Mouse (Mus musculus) right cerebral cortex, adult 2 months (tissue): ENCODE results near the gene Gm20388.

Experiments
- DNase-seq, 2 experiments: peaks; one replicate each; pipeline ENCODE4 v3.0.0; 2021 to 2022; ENCODE audit warnings: low spot score in 2 of 2

Gm20388 gene

GRCm38 (mm10) chr8:122705901-122706561 lies 2795.4 kb downstream of the Gm20388 start:
- no peak for DNase-seq

DNA sequence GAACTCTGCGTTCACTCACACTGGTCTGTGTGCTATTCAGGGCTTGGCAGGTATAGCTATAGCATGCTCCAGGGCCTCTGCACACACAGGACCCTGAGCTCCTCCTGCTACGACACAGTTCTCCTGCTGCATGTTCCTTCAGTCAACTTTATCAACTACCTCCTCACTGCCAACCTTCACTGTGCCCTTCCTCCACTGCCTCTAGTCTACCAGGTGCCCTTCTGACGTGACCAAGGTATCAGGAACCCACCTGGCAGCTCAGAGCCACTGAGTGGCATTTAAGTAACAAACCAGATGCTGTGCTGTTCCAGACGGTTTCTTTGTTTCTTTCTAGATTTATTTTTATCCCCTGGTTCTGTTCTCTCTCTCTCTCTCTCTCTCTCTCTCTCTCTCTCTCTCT lies 2796.5 kb downstream of the Gm20388 start:
- DNase-seq: no peak

DNA sequence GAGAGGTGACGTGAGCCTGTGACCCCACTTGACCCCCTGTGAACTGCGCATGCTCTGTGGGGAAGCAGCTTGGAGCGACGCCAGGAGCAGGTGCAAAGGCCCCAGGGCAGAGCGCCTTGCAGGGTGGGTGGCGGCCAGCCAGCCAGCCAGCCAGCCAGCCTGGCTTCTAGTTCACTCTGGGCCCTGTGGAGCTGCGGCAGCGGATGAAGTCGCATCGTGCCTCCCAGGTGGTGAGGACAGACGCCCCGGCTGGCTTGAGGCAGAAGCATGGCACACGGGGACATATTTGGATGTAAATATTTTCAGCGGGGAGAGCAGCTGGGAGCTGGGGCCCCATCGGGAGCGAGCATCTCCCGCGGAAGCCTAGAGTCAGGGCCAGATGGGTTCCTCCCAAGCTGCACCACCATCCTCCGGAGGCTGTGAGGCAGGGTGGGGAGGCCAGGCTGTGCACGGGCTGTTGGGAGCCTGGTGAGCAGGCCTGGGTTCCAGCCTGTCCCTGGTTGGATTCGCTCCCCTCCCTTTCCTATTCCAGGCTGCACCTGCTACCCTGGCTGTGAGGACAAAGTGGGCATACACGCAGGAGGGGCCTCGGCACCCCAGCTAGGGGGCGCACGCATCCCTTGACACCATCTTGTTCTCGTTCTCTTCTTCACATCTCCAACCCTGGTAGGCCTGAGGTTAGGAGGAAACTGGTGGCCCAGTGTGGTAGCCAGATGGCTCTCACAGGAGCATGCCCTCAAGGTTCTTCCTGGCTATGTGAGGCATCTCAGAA lies 2798.9 kb downstream of the Gm20388 start:
- peak in 1 of 2 experiments; percentile 22 for DNase-seq

DNA sequence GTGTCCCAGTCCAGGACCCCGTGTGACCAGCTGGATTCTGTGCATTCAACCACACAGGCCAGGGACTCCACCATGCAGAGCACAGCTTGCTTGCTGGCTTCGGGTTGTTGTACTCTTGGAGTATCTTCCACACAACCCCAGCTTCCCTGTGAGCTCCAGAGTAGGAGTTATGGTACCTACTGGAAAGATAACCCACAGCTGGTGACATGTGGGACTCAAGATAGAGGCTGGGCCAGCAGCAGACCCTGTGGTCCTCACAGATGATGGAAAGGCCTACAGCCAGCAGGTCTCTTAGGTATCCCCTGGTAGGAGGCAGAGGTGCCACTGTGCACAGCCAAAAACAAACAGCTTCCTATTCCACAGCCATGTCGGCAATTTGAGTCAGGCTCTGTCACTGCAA lies 2800.8 kb downstream of the Gm20388 start:
- no peak for DNase-seq

DNA sequence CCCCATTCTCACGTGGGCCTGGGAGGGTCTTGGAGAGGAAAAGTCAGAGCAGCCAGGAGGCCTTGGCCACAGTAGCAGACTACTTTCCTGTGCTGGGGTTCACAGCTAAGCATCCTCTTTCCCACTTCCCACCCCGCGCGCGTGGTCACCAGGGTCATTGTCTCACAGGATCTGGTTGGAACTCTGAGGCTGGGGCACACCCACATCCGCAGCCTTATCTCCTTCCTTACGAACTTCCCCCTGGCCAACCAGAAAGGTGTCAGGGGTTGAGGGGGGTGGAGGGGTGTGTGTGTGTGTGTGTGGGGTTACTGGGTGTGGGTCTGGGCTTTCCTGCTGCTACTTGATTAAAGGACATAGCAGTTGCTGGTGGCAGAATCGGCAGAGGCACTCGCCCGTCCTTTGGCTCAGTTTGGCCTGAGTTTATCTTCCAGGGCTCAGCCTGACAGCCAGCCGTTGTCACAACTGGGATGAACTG lies 2801.3 kb downstream of the Gm20388 start:
- DNase-seq: no peak

GRCm38 (mm10) chr8:122712411-122713156 lies 2801.9 kb downstream of the Gm20388 start:
- DNase-seq: peak in 1 of 2 experiments; percentile 24

- no peak for DNase-seq
Measured at GRCm38 (mm10) chr8:122713157-122713518, 2802.5 kb downstream of the Gm20388 start.

GRCm38 (mm10) chr8:122716566-122716965 lies 2805.9 kb downstream of the Gm20388 start:
- no peak for DNase-seq

DNA sequence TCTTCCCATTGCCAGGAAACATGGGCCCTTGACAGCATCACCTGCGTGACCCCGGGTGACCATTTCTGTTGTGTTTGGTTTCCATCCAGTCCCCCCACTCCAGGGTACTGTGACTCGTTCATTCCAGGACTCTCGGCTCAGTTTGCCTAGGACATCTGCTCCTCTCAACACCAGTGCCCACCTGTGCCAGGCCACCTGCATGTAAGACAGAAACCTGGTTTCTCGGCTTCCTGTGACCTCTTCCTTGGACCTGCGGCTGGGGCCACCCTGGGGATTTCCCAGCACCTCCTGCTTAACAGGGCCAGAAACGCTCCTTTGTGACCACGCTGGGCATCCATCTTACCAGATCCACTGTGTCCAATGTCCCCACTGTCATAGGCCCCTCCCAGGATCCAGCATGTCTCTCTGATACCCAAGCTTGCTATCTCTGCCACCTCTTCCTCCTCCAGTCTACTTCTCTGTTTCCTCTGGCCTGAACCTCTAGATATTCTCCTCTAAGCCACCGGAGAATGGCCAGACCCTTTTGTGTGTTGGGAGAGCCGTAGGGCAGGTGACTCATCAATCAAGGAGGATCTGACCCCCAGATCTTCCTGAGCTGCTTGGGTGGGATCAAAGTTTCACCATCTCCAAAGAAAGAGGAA lies 2807.3 kb downstream of the Gm20388 start:
- no peak for DNase-seq

- no peak for DNase-seq
Measured at GRCm38 (mm10) chr8:122718711-122719499, 2808.3 kb downstream of the Gm20388 start.

DNA sequence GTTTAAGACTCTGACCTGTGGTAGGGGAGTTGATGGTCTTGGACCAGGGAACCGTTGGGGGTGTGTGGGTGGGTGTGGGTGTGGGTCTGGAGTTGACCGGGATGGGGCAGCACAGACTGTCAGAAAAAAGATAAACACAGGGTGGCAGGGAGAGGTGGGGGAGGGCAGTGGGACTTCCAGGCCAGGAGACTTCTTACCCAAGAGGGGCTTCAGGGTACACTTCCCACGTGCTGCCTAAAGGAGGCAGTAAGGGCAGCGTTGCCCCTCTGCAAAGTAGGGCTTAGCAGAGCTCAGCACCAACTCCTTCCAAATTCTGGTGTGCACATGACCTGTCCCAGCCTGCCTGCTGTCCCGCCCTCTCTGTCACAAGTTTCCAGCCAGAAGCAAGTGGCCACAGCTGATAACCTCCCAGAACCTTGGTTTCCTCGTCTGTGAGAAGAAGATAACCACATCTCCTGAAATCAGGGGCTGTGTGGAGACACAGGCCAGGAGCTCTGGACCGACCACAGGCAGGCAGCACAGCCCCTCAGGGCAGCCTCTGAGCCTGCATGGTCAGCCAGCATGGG lies 2808.9 kb downstream of the Gm20388 start:
- DNase-seq: no peak

- DNase-seq: peak; percentile 33 to 42
Measured at GRCm38 (mm10) chr8:122720070-122720729, 2809.6 kb downstream of the Gm20388 start.

DNA sequence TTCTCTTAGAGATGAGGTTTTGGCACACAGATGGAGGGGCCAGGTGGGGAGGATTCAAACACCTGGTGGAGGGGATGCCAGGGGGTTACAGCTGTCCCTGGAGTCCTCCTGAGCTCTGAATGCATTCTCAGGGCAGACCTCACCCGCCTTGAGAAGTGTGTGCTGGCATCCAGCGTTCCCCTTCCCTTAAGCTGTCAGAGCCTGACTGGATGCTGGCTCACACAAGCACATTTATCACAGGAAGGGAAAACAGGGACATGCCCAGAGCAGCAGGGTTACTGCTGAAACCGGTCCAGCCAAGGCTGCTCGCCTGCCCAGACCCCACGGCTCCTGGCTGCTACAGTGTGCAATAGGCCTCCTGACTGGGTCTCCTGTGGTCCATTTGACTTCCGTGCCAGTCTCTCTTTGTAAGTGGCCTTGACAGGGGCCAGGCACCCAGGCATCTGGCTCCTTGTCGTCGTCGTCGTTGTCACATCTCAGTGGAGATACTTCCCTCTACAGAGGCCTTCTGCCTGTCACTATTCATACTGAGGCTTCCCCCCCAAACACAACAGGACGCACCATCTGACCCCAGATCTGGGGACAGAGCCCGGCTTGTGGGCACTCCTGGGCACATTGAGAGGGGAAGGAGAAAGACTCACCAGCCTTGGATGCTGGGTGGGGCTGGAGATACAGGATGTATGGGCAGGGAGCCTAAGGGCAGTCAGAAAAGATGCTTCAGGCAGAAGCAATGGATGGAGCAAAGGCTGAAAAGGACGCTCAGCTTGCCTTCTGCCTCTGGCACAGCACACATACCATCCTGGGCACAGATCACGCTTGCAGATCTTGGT lies 2810.4 kb downstream of the Gm20388 start:
- no peak for DNase-seq

- no peak for DNase-seq
Measured at GRCm38 (mm10) chr8:122725187-122725586, 2814.5 kb downstream of the Gm20388 start.

GRCm38 (mm10) chr8:122726789-122727188 lies 2816.1 kb downstream of the Gm20388 start:
- DNase-seq: no peak

DNA sequence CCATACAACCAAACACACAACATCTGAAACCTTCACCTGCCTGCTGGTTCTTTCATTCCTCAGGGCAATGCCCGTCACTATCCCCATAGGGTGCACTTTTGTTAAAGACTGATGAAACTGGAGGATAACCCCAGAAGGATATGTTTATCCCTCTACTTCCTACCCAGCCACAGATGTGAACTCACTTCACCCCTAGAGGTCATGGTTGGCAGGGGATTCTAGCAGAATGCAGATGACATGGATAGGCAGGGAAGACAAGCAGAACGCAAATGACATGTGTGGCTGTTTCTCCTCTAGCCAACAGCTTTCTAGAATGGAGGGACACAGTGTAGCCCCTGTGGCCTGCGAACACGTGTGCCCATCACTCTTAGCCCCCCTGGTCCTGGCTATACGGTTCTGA lies 2816.8 kb downstream of the Gm20388 start:
- no peak for DNase-seq

DNA sequence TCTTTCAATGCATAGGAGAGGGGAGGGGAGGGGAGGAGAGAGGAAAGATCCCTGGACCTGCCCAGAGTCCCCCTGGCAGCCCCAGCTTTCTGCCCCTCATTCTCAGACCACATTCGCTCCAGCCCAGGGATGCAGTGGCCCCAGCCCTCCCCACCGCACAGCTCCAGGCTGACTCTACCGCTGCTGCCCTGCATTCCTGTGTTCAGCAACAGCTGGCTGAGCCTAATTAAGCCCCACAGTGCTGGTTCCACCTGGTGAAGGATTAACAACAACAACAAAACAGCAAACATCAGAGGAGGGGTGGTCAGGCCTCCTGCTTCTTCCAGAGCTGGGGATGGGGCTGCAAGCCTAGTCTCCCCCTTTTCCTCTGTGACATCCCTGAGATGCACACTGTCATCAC lies 2818.0 kb downstream of the Gm20388 start:
- no peak for DNase-seq

DNA sequence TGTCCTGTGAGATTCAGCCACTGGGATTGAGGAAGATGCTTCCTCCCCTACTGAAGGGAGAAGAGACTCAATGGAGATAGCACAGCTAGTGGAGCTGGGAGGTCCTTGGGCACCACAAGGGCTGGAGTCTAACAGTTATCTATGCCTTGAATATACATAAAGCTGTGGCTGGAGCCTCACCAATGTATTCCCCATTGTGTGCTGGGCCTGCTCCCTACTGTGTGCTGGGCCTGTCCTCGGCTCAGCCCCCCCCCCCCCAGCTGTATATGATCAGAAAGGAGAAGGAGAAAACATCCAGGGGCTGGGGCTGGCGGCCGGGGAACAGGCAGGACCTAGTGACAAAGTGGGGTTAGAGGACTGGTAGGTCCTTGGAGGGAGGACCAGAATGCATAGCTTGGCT lies 2824.5 kb downstream of the Gm20388 start:
- no peak for DNase-seq
